Mouse (Mus musculus) kidney, adult 18-20 months (tissue): ENCODE measurements at regions not wholly inside any gene's neighbourhood (a gene's known extent, or its start where the extent isn't known, plus 50 kb on each side); places are given as distances from the start of the nearest gene placed in this dataset.

Experiments used
- DNase-seq: peaks from one replicate; pipeline ENCODE4 v3.0.0; 2021

GRCm38 (mm10) chr3:137798769-137799168, 65.5 kb upstream of the H2afz start:
- DNase-seq: no peak

- DNase-seq: no peak
Measured at GRCm38 (mm10) chr3:137801402-137802020, 62.8 kb upstream of the H2afz start.

GRCm38 (mm10) chr3:137807423-137807822, 56.9 kb upstream of the H2afz start:
- DNase-seq: no peak

DNA sequence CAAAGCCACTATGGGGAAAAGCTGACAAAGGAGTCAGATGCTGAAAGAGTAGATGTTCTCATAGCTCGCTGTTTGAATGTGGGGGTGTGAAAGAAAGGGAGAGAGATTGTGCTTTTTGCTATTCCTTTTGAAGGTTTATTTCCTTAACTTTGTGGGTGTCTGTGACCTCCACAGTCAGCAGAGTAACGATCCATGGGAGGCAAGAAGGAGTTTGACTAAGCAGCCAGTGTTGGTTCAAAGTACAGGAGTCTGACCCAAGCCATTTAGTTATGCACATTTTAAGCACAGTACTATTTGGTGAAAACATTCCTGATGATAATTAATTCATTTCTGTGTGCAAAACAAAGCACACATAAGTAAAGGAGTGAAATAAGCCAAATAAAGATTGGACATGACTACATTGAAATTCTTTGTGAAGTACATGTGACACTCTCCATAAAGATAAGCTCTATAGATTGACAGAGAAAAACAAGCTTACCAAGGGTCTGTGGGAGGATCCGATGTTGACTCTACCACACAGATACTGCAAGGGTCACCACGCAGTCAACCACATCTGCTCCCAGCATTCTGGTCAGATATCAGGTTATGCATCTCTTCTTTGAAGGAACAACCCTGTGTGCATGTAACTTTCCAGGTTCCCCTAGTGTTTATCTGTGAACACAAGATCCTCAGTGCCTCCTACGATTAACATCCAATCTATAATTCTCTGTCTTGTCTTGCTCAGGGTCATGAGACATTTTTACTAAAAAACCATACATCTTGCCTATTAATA, 56.2 kb upstream of the H2afz start:
- peak; percentile 6 for DNase-seq

GRCm38 (mm10) chr3:137810123-137810522, 54.2 kb upstream of the H2afz start:
- DNase-seq: no peak
